Mouse (Mus musculus) CH12.LX (cell line): Measurements from ENCODE around the gene Tbx6. TPM values are rescaled to one million over a fixed set of nuclear protein-coding genes. Genes with fewer than 3 reads are reported as not detected.

Experiments
- DNase-seq: peaks from one replicate; pipeline ENCODE4 v3.0.0-alpha.2; 2013; ENCODE audit errors: extremely low read depth
- H3K27ac ChIP-seq: 2 replicates; pipeline ENCODE4 v1.5.1; 2012; ENCODE audit warnings: low read depth, mild to moderate bottlenecking, control low read depth, moderate library complexity; ENCODE audit not compliant: insufficient read depth
- H3K27me3 ChIP-seq: replicated peaks from 2 replicates; pipeline ENCODE3; 2012; ENCODE audit warnings: inconsistent platforms
- H3K36me3 ChIP-seq, 2 experiments: replicated peaks in 1 of 2; 2 replicates each; pipeline versions ENCODE3 to v1.6.1; 2012; ENCODE audit warnings: inconsistent platforms in 1 of 2, low read length in 1 of 2, mild to moderate bottlenecking in 1 of 2, mixed read lengths in 1 of 2, moderate library complexity in 1 of 2; ENCODE audit not compliant: control insufficient read depth in 1 of 2, insufficient read depth in 1 of 2
- H3K4me1 ChIP-seq, 2 experiments: 2 replicates each; pipeline ENCODE4 v1.6.1; 2012; ENCODE audit warnings: inconsistent platforms in 1 of 2, moderate library complexity in 1 of 2; ENCODE audit not compliant: insufficient read depth in 2 of 2, control insufficient read depth in 1 of 2
- H3K4me2 ChIP-seq: 2 replicates; pipeline ENCODE4 v1.6.1; 2012; ENCODE audit warnings: low read depth, mild to moderate bottlenecking, control low read depth; ENCODE audit not compliant: poor library complexity, insufficient read depth, severe bottlenecking
- H3K4me3 ChIP-seq, 3 experiments: fragments of 150-350 bp in 1 of 3; sonication (generic) in 1 of 3; replicated peaks in 1 of 3; 2 replicates each; pipeline versions ENCODE3 to v1.5.1; 2011 to 2012; ENCODE audit warnings: low read depth in 2 of 3, low read length in 2 of 3, mild to moderate bottlenecking in 2 of 3, moderate library complexity in 2 of 3, control low read depth in 1 of 3, improper control_type of control experiment in 1 of 3, inconsistent platforms in 1 of 3, mixed read lengths in 1 of 3; ENCODE audit not compliant: poor library complexity in 1 of 3
- H3K79me2 ChIP-seq: replicated peaks from 2 replicates; pipeline ENCODE4 v1.6.1; 2012; ENCODE audit warnings: mild to moderate bottlenecking, moderate library complexity; ENCODE audit not compliant: control insufficient read depth, poor library complexity, insufficient read depth, severe bottlenecking; ENCODE audit errors: extremely low read depth
- H3K9ac ChIP-seq: 2 replicates; pipeline ENCODE4 v1.6.1; 2012; ENCODE audit warnings: low read depth, mild to moderate bottlenecking, control low read depth, moderate library complexity; ENCODE audit not compliant: insufficient read depth
- H3K9me3 ChIP-seq: replicated peaks from 2 replicates; pipeline ENCODE3; 2012; ENCODE audit warnings: low read length, inconsistent platforms, mixed read lengths
- BHLHE40 ChIP-seq: IDR thresholded peaks from 2 replicates; pipeline ENCODE4 v1.6.1; 2011; ENCODE audit warnings: mild to moderate bottlenecking, low read depth, low read length, improper control_type of control experiment
- CHD1 ChIP-seq: IDR thresholded peaks from 2 replicates; pipeline ENCODE4 v1.6.1; 2012; ENCODE audit warnings: low read depth, low read length, improper control_type of control experiment, inconsistent platforms
- CHD2 ChIP-seq: IDR thresholded peaks from 2 replicates; pipeline ENCODE4 v1.6.1; 2011; ENCODE audit warnings: low read length, improper control_type of control experiment
- CTCF ChIP-seq, 2 experiments: IDR thresholded peaks in 1 of 2; conservative IDR thresholded peaks in 1 of 2; 2 replicates each; pipeline ENCODE4 v1.5.1; 2011 to 2012; ENCODE audit warnings: low read depth in 2 of 2, low read length in 2 of 2, improper control_type of control experiment in 1 of 2, inconsistent platforms in 1 of 2, mild to moderate bottlenecking in 1 of 2, moderate library complexity in 1 of 2
- ELF1 ChIP-seq: IDR thresholded peaks from 2 replicates; pipeline ENCODE4 v1.6.1; 2014; ENCODE audit warnings: low read depth, mild to moderate bottlenecking, inconsistent platforms, low read length, improper control_type of control experiment
- EP300 ChIP-seq: IDR thresholded peaks from 2 replicates; pipeline ENCODE4 v1.6.1; 2011; ENCODE audit warnings: low read length, improper control_type of control experiment
- ETS1 ChIP-seq: conservative IDR thresholded peaks from 2 replicates; pipeline ENCODE4 v1.6.1; 2012; ENCODE audit warnings: low read depth, mild to moderate bottlenecking, inconsistent platforms, low read length, improper control_type of control experiment, moderate library complexity
- GABPA ChIP-seq: IDR thresholded peaks from 2 replicates; pipeline ENCODE4 v1.6.1; 2012; ENCODE audit warnings: low read depth, low read length, improper control_type of control experiment, inconsistent platforms; ENCODE audit not compliant: insufficient replicate concordance
- HCFC1 ChIP-seq: IDR thresholded peaks from 2 replicates; pipeline ENCODE4 v1.6.1; 2012; ENCODE audit warnings: low read depth, mild to moderate bottlenecking, inconsistent platforms, low read length, improper control_type of control experiment
- IRF4 ChIP-seq: IDR thresholded peaks from 2 replicates; pipeline ENCODE4 v1.6.1; 2014; ENCODE audit warnings: low read depth, mild to moderate bottlenecking, inconsistent platforms, low read length, improper control_type of control experiment
- JUN ChIP-seq: IDR thresholded peaks from 2 replicates; pipeline ENCODE4 v1.6.1; 2011; ENCODE audit warnings: low read depth, mild to moderate bottlenecking, low read length, improper control_type of control experiment, moderate library complexity; ENCODE audit not compliant: insufficient read depth
- JUND ChIP-seq: conservative IDR thresholded peaks from 2 replicates; pipeline ENCODE4 v1.6.1; 2011; ENCODE audit warnings: low read depth, low read length, improper control_type of control experiment
- MAFK ChIP-seq: IDR thresholded peaks from 2 replicates; pipeline ENCODE4 v1.6.1; 2011; ENCODE audit warnings: low read length, improper control_type of control experiment; ENCODE audit not compliant: insufficient replicate concordance
- MAX ChIP-seq: IDR thresholded peaks from 2 replicates; pipeline ENCODE4 v1.6.1; 2011; ENCODE audit warnings: low read length, improper control_type of control experiment
- MAZ ChIP-seq: IDR thresholded peaks from 2 replicates; pipeline ENCODE4 v1.6.1; 2012; ENCODE audit warnings: low read depth, mild to moderate bottlenecking, inconsistent platforms, low read length, improper control_type of control experiment, moderate library complexity
- MXI1 ChIP-seq: IDR thresholded peaks from 2 replicates; pipeline ENCODE4 v1.6.1; 2011; ENCODE audit warnings: mild to moderate bottlenecking, low read depth, low read length, improper control_type of control experiment
- MYC ChIP-seq: IDR thresholded peaks from 2 replicates; pipeline ENCODE4 v1.6.1; 2011; ENCODE audit warnings: low read depth, mild to moderate bottlenecking, improper control_type of control experiment, low read length
- NELFE ChIP-seq: IDR thresholded peaks from 2 replicates; pipeline ENCODE4 v1.6.1; 2011; ENCODE audit warnings: low read depth, low read length, improper control_type of control experiment
- POLR2A ChIP-seq: IDR thresholded peaks from 2 replicates; pipeline ENCODE4 v1.6.1; 2011; ENCODE audit warnings: low read depth, mild to moderate bottlenecking, improper control_type of control experiment, low read length
- POLR2AphosphoS2 ChIP-seq: IDR thresholded peaks from 2 replicates; pipeline ENCODE4 v1.6.1; 2011; ENCODE audit warnings: low read depth, low read length, improper control_type of control experiment
- RAD21 ChIP-seq: IDR thresholded peaks from 2 replicates; pipeline ENCODE4 v1.6.1; 2011; ENCODE audit warnings: low read depth, mild to moderate bottlenecking, low read length, improper control_type of control experiment, moderate library complexity
- SIN3A ChIP-seq: IDR thresholded peaks from 2 replicates; pipeline ENCODE4 v1.6.1; 2012; ENCODE audit warnings: low read length, improper control_type of control experiment, inconsistent platforms
- TBP ChIP-seq: conservative IDR thresholded peaks from 2 replicates; pipeline ENCODE4 v1.6.1; 2011; ENCODE audit warnings: low read depth, low read length, improper control_type of control experiment
- TCF12 ChIP-seq: IDR thresholded peaks from 2 replicates; pipeline ENCODE4 v1.6.1; 2014; ENCODE audit warnings: low read depth, mild to moderate bottlenecking, inconsistent platforms, low read length, improper control_type of control experiment
- UBTF ChIP-seq: IDR thresholded peaks from 2 replicates; pipeline ENCODE4 v1.6.1; 2012; ENCODE audit warnings: low read depth, mild to moderate bottlenecking, inconsistent platforms, low read length, improper control_type of control experiment, moderate library complexity
- USF1 ChIP-seq: IDR thresholded peaks from 2 replicates; pipeline ENCODE4 v1.6.1; 2014; ENCODE audit warnings: low read depth, mild to moderate bottlenecking, inconsistent platforms, low read length, improper control_type of control experiment
- ZC3H11A ChIP-seq: IDR thresholded peaks from 2 replicates; pipeline ENCODE4 v1.6.1; 2012; ENCODE audit warnings: low read depth, mild to moderate bottlenecking, inconsistent platforms, low read length, improper control_type of control experiment
- ZMIZ1 ChIP-seq: IDR thresholded peaks from 2 replicates; pipeline ENCODE4 v1.6.1; 2012; ENCODE audit warnings: low read depth, mild to moderate bottlenecking, inconsistent platforms, low read length, improper control_type of control experiment
- ZNF384 ChIP-seq: IDR thresholded peaks from 2 replicates; pipeline ENCODE4 v1.6.1; 2012; ENCODE audit warnings: low read depth, low read length, improper control_type of control experiment, inconsistent platforms
- dilution Hi-C: fragments of 300-500 bp; cut with MboI; formaldehyde crosslinking; loops from 2 replicates; pipeline ENCODE4 v1.14.3; 2020; ENCODE audit warnings: low sequenced_read_pairs; ENCODE audit not compliant: extremely low pct_unique_long_range_greater_than_20kb, extremely low pct_ligation_motif_present
- in situ Hi-C: fragments of 300-500 bp; cut with MboI; formaldehyde crosslinking; loops from 3 replicates; pipeline ENCODE4 v1.14.3; 2019; ENCODE audit warnings: low sequenced_read_pairs, low pct_ligation_motif_present, low pct_unique_long_range_greater_than_20kb, mixed read lengths
- polyA plus RNA-seq: library from polyadenylated mRNA; unstranded; fragments of >175 nt; gene quantifications from 2 replicates; pipeline ENCODE4 v1.2.1, GENCODE M21; 2012; ENCODE audit warnings: low read depth; ENCODE audit not compliant: insufficient read length
- total RNA-seq, 2 experiments: library from RNA; depleted of rRNA; stranded (reverse); fragments of 300-350 nt in 1 of 2; fragments of >200 nt in 1 of 2; gene quantifications; 2 replicates each; pipeline ENCODE4 v1.2.3; 2012 to 2014

Tbx6 gene
- total and polyA plus RNA-seq, 3 experiments: 12.8 to 31.5 (median 15.8) TPM

DNA sequence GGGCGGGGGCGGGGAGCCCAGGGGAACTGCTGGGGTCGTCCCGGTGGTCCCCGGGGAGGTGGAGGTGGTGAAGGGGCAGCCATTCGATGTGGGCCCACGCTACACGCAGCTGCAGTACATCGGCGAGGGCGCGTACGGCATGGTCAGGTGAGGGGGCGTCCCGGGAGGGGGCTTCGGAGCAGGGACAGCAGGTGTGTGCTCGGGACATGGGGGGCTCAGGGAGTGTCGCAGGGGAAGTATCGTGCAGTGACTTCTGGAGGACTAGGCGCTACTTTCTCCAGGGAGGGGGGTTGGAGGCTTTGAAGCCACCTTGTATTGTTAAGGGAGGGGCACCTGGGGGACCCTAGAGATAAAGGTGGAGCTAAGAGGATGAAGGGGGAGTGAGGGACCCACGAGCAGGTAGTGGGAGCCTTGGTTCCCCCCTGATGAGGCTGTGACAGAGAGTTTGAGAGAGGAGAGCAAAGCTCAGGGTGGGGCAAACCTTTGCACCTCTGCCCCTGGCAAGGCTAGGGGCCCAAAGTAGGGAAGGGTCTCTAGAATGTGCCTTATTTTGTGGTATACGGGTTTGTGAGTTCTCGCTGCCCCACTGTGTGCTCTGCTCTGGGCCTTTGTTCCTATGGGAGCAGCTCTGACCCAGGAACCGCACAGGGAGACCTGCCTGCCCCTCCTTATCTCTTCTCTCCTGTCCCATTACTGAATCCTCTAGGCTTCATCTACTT lies 21.5 kb upstream of the Tbx6 start:
- peak overlapping the region; percentile 50 for H3K9ac ChIP-seq

DNA sequence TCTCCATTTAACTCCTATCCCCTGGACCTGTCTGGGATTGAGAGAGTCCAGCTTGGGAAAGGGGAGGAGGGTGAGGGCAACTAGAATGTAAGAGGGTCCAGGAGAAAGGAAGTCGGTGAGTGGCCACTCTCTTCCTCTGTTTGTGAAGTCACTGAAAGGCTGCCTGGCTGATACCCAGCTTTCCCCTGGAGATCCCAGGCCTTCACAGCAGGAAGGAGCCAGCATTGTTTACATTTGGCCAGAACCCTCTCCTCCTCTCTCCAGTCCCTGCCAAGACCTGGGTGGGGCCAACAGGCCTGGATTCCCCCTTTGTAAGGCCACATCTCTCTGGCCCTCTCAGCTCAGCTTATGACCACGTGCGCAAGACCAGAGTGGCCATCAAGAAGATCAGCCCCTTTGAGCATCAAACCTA lies 20.9 kb upstream of the Tbx6 start:
- Histone ChIP-seq H3K9ac (peak overlapping the region; percentile 50; the same call in 1 of the 2 replicates), H3K9me3 (no peaks in the 10 kb centered on the region), H3K27ac (no peak overlapping the region), H3K4me1 (peaks cover 8 to 44% of the 10 kb centered on the region in 2 experiments), H3K27me3 (no peaks in the 10 kb centered on the region), H3K4me2 (peak overlapping the region; percentile 88; the same call in 1 of the 2 replicates), H3K36me3 (peaks cover 21 to 36% of the 10 kb centered on the region in 2 experiments)
- in situ Hi-C loops: no loop called here
- TF ChIP-seq GABPA (no peak), CHD1 (no peak), MAX (no peak), TBP (no peak), MXI1 (no peak), NELFE (no peak), RAD21 (no peak), MAZ (no peak), CHD2 (no peak), USF1 (no peak), TCF12 (no peak), SIN3A (no peak), POLR2AphosphoS2 (no peak), JUN (no peak), ELF1 (no peak), UBTF (no peak), MYC (no peak), ZC3H11A (no peak), ZNF384 (no peak), IRF4 (no peak)
- TF ChIP-seq, all 38 proteins: peak for 0
- no peaks in the 10 kb centered on the region for H3K79me2 ChIP-seq
- no peak for DNase-seq
- peak overlapping the region; percentile 71 to 77 (median 75) for H3K4me3 ChIP-seq
- dilution Hi-C loops: no loop called here

More for the DNA sequence above, 21.5 kb upstream of the Tbx6 start:
- H3K27ac ChIP-seq: no peak overlapping the region; the same call in 1 of the 2 replicates
- peak overlapping the region; percentile 88 for H3K4me2 ChIP-seq
- no peaks in the 10 kb centered on the region for H3K79me2 ChIP-seq
- H3K36me3 ChIP-seq: peaks cover 15 to 31% of the 10 kb centered on the region in 2 experiments
- no peak for DNase-seq
- H3K4me1 ChIP-seq: peaks cover 8 to 49% of the 10 kb centered on the region in 2 experiments
- peak overlapping the region; percentile 71 to 77 (median 75) for H3K4me3 ChIP-seq
- in situ Hi-C loops: no loop called here
- H3K9me3 ChIP-seq: no peaks in the 10 kb centered on the region
- TF ChIP-seq ELF1 (no peak), ETS1 (no peak), TCF12 (peak; percentile 39; the same call in 1 of the 2 replicates), ZMIZ1 (no peak), EP300 (no peak), POLR2AphosphoS2 (no peak), MXI1 (peak; percentile 20; the same call in 1 of the 2 replicates), MAZ (no peak), CTCF (conservative IDR thresholded peaks at IDR 0.05 in 1 of 2, IDR thresholded peaks at IDR 0.05 in 1 of 2; ENCODE audit: low read depth in 2 of 2, low read length in 2 of 2) (no peak), MAFK (no peak), POLR2A (no peak), GABPA (no peak), HCFC1 (no peak), NELFE (no peak), JUND (no peak), IRF4 (no peak), CHD2 (no peak), JUN (no peak), BHLHE40 (peak; percentile 26; the same call in 1 of the 2 replicates), UBTF (no peak), MAX (no peak), ZNF384 (no peak)
- TF ChIP-seq, all 38 proteins: peak for 3
- no peaks in the 10 kb centered on the region for H3K27me3 ChIP-seq
- dilution Hi-C loops: no loop called here
